Mouse (Mus musculus) gastrocnemius, adult 18-20 months (tissue): ENCODE measurements at regions not wholly inside any gene's neighbourhood (a gene's known extent, or its start where the extent isn't known, plus 50 kb on each side); places are given as distances from the start of the nearest gene placed in this dataset.

Experiments
- DNase-seq: peaks from one replicate; pipeline ENCODE4 v3.0.0; 2021; ENCODE audit warnings: low spot score

DNA sequence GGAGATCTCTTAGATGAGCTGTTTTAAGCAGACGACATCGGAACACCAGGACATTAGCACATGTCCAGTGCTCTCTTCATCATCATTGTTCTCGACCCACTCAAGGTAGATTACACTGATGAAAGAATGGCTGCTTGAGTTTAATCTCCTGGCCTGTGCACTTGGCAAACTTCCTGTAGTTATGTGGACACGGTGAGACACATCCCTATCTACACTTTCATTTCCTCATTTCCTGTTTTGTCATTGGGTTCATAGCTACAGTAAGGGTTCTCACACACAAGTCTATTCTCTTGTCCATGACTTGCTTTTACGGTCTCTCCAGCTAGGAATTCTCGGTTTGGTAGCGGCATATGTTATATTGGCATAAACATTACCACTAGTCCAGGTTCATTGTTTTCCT lies 190.5 kb downstream of the Pdgfra start:
- DNase-seq, result no peak

DNA sequence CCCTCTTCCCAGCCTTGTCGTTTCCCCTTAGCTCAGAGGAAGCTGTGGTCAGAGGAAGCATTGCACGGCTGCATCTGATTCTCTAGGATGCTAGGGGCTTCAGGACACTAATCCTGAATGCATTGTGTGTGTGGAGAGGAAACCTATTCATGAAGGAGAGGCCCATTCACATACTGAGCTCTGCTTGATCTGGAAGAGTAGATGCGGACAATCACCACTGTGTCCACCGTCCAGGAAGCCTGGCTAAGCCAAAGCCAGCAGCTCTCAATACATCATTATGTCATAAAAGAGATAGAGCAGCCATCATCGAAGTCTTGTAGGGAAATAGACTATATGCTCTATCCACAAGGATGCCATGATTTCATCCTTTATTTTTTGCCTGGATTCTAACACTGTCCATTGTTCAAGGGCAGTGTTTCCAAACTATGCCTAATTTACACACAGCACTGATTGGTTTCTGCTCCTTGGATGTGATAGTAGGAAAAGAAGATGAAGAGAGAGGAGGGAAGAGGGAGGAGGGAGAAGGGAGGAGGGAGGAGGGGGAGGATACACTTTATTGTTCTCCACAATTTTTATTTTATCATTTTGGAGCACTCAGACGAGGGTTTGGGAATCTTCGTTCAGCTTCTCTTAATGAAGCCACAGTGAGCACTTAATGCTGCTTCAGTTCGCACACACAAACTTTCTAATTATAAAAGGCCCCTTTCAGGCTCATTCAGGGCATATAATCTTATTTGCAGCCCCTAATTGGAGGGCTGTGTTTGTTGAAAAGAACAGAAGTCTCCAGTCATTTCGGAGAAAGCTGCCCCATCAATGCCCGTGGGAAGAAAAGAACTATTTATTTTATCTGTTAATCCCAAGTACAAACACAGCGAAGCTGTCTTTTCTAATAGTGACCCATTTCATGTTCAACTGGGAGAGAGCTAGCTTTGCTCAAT lies 195.0 kb downstream of the Pdgfra start:
- no peak for DNase-seq

DNA sequence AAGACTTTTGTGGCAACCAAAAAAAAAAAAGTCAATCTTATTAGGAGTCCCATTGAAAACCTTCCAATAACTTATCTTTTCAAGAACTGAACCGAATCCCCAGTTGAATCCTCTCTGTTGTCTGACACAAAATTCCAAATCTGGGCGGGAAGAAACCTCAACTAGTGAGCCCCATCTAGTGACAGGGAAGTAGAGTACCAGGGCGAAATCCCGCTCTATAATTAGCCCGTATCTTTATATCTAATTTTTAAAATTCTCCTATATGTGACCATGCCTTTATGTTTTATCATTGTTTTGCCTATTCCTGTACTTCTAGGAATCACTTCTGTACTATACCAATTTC lies 195.7 kb downstream of the Pdgfra start:
- no peak for DNase-seq

DNA sequence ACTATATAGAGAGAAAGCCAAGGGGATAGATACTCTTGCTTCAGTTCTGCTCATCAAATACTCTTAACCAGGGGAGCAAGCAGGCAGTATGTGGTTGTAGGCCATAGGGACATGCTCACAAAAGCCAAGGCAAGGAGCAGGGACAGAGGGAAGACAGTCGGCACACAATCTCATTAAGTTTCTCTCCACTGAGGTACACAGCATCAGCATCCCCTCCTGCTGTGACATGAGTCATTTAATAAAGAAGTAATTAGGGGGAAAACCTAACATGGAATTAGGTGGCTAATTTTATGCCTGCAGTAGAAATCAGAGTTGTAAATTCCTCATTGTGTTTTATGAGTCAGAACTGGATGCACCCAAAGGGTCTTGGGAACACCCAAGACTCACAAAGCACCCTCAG lies 203.2 kb downstream of the Pdgfra start:
- DNase-seq, result no peak

DNA sequence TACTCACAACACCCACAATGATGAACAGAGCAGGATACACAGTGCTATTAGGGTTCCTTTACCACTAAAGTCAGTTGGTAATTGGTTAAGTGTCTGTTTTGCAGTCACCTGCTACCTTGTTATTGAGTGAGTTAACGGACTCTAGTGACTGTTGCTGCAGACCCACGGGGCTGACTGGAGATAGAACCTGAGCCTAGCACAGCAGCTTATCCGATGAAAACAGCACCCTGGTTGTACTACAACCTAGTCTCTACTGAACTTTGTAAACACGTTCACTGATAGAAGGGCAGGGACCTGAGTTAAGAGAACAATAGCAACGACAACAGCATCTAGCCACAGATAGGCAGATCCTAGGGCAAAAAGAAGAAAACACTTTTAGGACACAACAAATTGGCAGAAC lies 206.8 kb downstream of the Pdgfra start:
- DNase-seq, result no peak

DNA sequence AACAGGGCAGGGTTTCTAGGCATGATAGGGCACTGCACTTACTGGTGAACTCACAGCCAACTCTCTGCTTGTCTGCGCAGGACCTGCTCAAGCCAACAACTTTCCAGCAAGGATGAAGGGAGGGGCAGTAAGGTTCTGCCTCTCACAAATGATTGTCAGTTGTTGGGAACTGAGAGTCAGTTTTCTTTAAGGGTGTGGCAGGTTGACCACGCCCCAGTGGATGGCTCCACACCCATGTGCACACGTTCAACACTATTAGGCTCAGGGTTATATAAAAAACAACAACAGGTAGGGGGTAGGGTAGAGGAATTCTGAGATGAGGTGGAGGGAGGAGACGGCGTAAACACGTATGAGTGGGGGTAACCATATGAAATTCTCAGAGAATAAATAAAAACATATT lies 210.9 kb upstream of the Kit start:
- no peak for DNase-seq

DNA sequence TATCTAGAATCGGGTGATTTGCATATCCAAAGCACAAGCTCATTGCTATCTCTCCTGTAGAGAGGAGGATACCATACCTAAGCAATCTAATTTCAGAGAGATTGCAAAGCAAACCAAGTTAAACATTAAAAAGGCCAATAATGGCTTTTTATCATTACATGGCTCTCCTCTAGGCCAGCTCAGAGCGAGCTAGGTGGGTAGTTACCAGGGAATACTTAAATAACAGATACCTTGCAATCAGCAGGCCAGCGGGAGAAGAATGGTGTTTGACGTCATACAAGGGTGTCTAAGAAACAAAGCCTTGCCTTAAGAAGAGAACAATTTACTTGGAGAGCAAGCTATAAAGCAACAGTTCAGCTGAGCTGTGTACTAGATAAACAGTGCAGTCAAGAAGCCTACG lies 207.4 kb upstream of the Kit start:
- no peak for DNase-seq

DNA sequence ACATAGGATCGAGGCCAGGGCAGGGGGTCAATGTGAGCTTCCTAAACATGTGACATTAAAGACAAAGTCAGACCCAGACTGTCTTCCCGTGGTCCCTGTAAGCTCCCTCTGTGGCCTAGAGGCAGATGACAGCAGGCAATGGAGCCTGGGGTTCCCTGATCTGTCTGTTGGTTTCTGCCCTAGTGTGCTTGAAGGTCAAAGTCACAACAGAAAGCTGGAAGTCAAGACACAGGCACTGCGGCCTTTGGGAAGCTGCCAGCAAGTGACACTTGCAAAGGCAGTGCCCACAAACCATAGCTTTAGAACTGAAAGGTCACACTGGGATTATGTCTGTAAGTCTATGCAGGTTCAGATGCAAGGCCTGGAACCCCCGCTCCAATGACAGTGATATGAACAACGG lies 206.0 kb upstream of the Kit start:
- no peak for DNase-seq

DNA sequence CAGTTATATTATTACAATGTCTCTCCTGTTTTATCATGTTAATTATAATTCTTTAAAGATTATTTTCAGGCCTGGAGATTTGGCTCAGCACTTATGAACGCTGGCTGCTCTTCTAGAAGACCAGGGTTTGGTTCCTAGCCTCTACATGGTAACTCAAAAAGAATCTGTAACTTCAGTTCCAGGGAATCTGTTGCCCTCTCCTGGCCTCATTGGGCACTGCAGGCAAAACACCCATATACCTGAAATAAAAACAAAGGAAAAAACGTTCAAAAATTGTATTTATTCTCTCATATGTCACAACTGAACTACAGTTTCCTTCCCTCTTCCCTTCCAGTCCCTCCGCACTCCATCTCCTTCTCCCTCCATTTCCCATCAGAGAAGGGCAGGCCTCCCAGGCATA lies 201.9 kb upstream of the Kit start:
- DNase-seq, result no peak

DNA sequence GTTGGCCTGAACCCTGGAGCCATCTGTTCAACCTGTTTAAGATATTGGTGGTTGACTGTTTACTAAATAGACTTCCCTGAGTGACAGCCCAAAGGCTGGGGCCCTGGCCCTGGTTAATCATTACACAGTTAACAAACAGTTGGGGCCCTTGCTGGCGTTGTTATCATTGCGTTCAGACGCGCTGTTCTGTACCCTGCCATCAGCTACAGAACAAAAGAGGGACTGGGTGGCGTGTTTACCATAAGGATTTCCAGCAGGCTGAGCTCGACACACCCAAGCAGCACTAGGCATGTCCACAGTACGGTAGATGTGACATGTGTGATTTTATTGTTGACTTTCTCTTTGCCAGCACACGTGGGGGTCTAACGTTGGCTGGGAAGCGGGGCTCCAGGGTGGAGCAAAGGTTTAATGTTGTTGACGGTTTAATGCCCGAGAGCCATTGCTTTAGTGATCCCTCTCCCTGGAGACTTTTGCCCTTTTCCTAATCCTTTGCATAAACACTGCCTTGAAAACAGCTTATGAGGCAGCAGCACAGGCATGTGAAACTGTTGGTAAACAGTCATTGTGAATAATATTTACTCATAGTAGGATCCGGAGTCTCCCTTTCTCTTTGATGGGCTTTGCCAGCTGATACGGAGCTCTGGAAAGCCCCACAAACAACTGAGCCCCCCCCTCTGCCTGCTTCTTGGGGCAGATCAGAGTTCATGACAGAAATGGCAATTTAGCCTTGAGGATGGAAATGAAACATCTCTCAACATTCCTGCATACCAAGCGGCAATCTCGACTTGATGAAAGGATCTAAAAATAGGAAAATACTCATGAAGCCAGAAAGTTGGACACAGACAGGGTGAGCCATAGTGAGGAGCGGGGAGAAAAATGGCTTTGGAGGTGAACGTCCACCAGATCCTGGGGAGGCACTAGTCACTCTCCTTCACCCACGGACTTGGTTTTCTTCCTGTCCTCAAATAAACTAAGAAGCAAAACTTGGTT lies 197.1 kb upstream of the Kit start:
- no peak for DNase-seq

DNA sequence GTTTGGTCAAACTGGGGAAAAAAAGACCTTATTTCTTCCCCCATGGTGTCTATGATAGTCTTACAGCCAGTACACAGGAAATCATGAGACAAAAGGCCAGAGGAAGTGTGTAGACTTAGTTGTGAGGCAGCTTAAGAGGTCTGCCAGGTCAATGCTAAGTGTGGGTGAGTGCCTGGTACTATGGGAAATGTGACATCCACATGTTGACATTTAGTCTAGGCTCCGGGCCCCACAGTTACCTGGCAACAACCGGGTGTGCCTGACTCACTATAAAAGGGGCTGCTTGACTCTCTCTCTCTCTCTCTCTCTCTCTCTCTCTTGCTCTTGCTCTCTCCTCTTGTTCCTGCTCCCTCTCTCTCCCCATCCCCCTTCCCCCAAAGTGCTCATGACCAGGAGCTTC lies 196.1 kb upstream of the Kit start:
- no peak for DNase-seq

DNA sequence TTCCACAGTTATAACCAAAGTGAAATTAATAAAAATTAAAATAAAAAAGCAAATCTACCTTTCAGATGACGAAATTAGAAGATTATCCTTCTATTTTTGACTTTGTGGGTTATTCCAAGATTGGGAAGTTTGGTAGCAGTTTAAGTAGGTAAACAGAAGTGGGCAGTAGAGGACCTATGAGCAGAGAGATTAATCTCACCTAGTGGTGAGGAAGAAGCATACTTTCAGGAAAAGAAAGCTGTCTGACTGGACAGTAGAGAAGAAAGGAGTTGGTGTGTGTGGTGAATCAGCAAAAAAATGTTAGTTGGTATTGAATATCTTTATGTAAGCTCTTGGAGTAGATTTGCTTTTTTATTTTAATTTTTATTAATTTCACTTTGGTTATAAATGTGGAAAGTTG lies 194.4 kb upstream of the Kit start:
- no peak for DNase-seq

DNA sequence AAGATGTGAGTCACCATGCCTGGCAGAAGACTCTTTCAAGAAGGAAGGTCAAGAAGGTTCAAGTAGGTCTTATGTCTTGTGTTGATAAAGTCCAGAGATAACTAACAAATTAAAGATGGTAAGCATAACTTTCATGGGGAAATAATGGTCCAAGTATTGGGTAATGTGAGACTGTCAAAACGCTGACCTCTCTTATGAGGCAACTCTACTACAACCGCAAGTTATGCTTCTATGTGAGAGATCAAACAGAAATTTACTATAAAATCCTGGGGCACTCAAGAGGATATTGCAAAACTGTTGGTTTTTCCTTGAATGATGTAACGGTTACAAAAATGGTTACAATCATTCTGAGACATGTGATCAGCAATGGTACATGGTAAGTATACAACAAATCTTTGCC lies 192.6 kb upstream of the Kit start:
- no peak for DNase-seq

DNA sequence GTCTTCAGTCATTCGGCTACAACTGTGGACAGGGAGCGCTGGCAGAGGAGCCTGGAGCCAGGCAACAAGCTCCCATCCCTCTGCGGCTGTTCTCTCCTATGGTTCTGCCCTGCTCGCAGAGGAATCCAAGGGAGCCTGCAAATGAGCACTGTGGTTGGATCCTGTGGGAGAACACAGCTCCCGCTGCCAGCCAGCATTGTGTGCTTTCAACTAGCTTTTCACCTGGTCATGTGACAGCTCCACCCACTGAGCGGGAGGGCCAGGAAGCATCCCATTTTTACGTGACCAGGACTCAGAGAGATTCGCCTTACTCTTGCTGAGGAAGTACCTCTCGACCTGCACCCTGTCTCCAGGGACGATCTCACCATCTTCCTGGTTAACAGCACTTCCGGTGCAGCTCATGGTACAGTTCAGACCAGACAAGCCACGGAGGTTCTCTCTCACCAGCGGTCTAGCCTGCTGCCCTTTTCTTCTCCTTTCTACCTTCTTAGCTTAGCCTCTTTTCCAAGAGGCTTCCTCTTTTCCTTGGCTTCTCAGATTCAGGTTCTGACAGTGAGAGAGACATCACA lies 186.7 kb upstream of the Kit start:
- DNase-seq, result no peak

DNA sequence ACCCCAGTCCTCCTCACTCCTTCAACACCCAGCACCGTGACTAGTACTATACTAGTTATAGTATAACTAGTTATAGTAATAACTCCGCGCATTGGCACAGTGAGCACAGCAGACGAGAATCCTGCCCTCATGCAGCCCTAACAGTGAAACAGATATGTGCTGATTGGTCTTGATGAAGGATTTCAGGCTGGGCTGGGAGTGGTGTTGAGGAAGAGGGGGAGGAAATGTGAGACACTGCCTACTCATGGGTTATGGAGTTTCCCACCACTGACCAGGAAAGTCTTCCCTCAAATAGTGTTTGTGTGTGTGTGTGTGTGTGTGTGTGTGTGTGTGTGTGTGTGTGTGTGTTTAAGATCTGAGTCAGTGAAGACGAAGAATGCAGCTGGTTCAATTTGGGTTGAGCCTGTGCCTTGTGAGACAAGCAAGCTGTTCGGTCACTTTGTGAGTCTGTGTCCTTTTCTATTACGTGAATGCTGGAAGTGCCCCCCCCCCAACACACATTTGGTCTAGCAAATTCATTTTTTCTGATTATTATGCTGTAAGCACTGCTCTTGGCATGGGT lies 185.9 kb upstream of the Kit start:
- DNase-seq, result no peak

DNA sequence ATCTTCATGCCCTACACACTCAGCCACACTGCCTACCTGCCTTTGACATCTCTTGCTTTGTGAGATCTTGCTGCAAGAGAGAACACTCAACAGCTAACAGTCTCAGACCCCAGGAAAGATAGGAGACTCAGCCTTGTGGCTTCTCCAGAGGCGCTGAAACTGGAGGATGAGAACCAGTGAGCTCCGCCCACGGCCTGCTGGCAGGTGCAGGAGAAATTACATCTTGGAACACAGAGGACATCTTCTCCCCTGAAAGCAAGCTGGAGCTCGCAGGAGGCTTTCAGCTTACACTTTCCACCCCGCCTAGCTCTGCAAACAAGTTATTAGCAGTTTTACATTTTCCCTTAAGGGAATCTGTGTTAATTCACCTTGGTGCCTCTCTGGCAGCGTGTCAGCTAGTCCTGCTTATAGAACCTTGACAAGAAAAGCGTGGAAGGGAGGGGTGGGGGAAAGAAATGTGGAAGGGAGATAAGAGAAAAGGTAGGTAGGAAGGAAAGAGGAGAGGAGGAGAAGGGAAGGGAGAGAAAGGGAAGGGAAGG lies 185.2 kb upstream of the Kit start:
- no peak for DNase-seq

DNA sequence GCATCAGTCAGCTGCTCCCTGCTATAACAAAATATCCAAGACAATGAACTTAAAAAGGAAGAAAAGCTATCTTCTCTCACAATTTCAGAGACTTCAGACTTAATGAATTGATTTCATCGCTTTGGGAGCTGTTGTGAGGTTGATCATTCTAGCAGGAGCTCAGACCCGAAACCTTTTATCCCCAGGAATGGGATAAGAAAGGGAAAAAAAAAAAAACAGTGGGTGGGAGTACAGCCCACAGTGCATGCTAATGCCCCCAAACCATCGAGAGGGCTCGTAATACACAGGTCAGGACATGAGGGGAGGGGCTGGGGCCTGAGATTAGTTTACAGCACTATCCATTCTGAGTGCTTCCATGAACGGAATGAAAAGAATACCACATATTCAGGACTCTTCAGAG lies 175.9 kb upstream of the Kit start:
- no peak for DNase-seq

DNA sequence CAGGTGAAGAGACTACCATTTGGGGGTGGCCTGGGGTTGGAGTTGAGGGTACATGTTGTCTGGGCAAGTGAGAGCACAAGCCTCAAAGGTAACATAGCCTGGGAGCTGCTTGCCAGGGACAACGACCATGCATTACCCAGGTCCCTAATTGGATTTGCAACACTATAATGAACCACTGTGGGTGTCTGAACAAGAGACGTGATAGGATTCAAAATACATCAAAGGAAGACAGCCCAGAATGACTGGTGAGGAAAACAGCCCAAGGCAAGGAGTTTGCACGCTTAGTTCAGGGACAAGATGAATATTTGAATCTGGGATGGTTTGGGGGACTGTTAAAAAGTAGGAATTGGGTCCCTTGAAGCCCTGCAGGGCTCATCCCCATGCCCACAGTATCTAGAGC lies 173.0 kb upstream of the Kit start:
- DNase-seq, result no peak

DNA sequence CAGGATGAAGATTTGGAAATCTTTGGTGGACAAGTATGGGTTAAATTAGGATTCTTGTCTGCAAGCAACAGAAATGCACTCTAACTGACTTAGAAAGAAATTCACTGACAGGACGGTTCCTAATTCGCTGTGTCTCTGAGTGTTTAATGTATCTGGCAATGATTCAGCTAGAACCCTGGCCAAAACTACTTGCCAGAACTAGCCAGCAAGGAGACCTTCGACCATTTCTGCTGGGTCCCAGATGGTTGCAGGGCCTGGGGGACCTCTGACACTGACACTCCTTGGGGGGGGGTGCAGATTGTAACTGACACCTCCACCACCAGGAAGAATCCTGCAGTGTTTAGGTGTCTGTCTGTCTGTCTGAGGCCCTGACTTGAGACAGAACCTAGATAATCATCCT lies 172.1 kb upstream of the Kit start:
- DNase-seq, result no peak

DNA sequence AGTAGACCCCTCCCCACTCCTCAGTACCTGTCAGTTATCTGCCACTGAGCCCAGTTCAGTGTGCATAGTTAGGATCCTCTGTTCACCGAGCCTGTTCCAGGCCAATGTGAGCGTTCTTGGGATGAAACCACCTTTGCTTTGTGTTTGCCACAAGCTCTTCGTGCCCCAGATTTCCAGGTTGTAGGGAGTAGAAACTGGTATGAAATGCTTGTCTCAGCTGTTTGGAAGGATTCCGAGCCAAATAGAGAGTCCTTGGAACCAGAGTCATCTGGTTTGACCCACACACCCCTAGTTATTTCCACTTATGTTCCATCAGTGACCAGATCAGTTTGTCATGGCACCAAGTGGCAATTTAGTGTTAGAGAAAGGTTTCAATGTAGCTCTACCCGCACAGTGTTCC lies 171.2 kb upstream of the Kit start:
- no peak for DNase-seq

DNA sequence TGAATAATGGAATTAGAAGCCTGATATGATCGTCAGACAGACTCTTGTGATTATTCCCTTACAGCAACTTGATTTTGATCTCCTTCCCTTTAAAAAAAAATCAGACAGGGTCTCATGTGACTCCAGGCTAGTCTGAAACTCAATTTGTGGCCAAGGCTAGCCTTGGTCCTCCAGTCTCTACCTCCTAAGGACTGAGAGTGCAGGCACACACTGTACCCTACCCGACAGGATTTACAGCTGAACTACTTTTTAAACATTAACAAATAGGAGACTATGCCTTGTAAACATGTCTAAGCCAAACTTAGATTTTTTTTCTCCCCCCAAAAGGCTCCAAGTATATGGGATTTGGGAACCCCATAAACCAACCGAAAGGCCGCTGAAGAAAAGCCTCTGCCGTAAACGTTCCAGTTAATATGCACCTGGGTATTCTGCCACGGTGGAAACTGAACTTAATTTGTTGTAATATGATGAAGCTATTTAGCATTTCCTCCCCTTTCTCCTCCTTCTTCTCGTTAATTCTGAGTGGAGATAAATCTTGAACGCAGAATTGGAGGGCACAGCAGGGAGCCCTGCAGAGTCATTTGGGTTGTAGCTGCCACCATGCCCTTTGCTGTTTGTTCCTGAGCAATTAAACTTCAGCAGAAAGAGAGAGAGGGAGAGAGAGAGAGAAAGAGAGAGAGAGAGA lies 170.0 kb upstream of the Kit start:
- no peak for DNase-seq
